Mouse (Mus musculus) adipose tissue, adult 10 weeks (tissue): Measurements from ENCODE around the gene Atp6v1b1. TPM values are rescaled to one million over a fixed set of nuclear protein-coding genes. Genes with fewer than 3 reads are reported as not detected.

ENCODE experiments used
- polyA plus RNA-seq: library from polyadenylated mRNA; stranded (reverse); fragments of 350-450 nt; fragmentation: Illumina TruSeq; extraction: RNeasy Lipid Tissue Mini Kit (QIAGEN cat#74804); gene quantifications from one replicate; pipeline ENCODE4 v1.2.3, GENCODE M21; 2014; ENCODE audit warnings: low read depth, low replicate concordance

Atp6v1b1 gene
- polyA plus RNA-seq, result 9.2 TPM

DNA sequence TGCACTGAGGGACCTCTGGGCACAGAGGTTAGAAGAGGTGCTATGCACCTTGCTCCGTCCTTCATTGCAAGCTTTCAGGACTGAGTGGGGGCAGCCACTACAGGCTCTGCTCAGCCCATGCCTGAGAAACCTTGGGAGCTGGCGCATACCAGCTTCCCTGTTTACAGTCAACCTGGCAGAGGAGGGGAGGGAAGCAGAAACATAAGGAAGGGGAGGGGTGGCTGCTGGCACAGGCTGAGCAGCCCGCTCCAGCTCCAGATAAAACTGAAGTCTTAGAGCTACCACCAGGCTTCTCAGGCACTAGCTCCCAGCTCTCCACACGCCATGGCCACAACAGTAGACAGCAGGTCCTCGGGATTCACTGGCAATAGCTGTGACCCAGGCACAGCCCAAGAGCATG, at the start of gene Atp6v1b1:
TSS of gene Atp6v1b1 (plus strand) at position 230 of the 400 bp plus-strand sequence.

DNA sequence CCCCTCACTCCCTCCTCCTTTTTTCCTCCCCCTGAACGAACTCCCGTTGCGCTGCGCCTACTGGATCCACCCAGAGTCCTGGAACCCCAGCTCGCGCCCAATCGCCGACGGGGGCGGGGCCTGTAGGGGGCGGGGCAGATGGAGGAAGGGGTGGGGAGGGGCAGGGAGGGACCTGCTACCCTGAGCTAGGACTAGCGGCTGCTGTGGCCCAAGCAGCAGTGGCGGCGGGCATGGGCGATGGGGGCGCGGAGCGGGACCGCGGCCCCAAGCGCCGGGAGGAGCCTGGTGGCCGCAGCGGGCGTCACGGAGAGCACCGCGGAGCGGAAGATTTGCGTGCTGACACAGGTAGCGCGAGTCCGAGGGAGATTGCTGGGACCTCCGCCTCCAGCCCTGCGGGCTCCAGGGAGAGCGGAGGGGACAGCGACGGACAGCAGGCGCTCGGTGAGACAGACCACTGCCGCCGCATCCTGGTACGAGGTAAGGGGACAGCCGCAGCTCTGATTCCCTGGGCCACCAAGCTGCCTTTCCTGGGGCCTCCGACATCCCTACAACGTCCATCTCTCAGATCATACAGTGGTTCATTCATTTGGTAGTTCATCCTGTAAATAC, 31.6 kb upstream of the Atp6v1b1 start, which contains the start of gene Vax2:
TSS of gene Vax2 (plus strand) at position 198 of the 609 bp plus-strand sequence.

DNA sequence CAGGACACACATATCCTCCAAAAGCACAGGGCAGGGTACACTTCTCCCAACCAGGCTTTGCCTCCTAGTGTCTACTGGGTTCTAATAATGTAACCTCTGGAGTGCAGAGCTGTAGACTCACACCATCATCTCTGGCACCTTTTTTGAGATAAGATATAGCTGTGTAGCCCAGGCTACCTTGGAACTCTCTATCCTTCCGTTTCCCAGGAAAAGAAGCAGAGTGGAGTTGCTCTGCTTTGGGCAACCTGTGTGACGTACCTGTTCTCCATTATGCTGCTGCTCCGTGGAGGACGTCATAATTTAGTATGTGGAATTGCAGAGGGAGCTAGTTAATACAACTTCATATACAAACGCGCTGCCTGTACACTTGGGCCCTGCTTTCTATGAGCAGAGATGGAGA, 19.6 kb downstream of the Atp6v1b1 start, which contains the start of gene Ankrd53:
TSS of gene Ankrd53 (plus strand) at position 301 of the 400 bp plus-strand sequence.

DNA sequence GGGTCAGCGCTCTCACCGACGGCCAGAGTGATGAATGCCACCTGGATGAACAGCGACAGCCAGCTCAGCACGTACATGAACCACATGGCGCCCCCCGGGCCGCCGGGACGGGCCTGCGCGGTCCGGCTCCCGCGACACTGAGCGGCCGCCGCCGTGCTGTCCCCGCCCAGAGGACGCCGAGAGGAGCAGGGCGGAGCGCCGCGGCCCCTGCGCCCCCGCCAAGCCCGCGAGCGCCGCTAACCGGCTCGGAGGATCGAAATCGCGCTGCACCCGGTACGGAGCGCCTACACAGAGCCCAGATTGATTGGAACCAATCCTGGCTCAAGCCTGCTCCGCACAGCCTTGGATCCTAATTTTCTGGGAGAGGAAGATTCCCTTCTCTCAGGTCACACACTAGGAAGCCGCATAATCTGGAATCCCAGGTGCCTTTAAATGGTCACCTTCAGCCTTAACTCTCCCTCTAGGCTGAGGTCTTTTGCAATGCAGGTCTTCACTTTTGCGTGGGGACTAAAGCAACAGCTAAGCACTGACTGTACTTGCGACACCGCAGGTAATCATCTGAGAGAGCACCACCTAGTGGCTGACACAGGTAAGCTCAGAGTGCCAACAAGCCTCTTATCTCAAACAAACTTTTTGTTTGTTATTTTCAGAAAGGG, 33.0 kb downstream of the Atp6v1b1 start, which contains the start of gene Tex261:
TSS of gene Tex261 (minus strand) at position 176 of the 656 bp plus-strand sequence.

DNA sequence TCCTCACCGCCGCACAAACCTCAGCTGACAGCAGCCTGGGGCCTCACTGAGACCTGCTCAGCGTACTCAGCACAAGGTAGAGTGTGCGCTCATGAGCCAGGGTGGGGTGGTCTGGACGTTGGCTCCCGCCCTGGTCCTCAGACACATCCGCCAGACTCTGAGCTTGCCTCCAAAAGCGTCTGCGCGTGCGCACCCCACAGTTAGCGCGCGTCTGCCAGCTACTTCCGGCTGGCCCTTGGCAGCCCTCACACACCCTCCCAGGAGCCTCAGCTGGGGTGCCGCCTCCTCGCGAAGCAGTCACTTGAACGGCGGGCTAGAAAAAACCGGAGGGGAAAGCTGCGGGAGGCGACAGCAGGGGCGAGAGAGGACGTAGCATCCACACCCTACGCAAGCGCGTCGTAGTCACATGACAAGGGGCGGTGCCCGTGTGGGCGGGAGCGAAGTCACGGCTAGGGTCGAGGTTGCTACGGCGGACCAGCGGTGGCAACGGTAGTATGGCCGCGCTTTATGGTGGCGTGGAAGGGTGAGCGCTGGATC, 52.0 kb downstream of the Atp6v1b1 start, which contains the start of gene Nagk:
TSS of gene Nagk (plus strand) at position 223 of the 537 bp plus-strand sequence.

Other genes with a start within 250 kb of the Atp6v1b1 start
- 54.3 TPM for gene Dguok, start 236.0 kb upstream of the Atp6v1b1 start, polyA plus RNA-seq
- 787 TPM for gene Actg2, start 206.7 kb upstream of the Atp6v1b1 start, polyA plus RNA-seq
- gene Stambp, start 170.3 kb upstream of the Atp6v1b1 start, polyA plus RNA-seq, result 24.4 TPM
- not detected for gene Clec4f, start 86.8 kb upstream of the Atp6v1b1 start, polyA plus RNA-seq
- gene Cd207, start 65.1 kb upstream of the Atp6v1b1 start, polyA plus RNA-seq, result not detected
- gene Vax2, start 31.7 kb upstream of the Atp6v1b1 start, polyA plus RNA-seq, result not detected
- gene Ankrd53, start 19.7 kb downstream of the Atp6v1b1 start, polyA plus RNA-seq, result 0.46 TPM
- 71.7 TPM for gene Tex261, start 32.8 kb downstream of the Atp6v1b1 start, polyA plus RNA-seq
- 55.5 TPM for gene Nagk, start 52.0 kb downstream of the Atp6v1b1 start, polyA plus RNA-seq
- 30.4 TPM for gene Paip2b, start 88.8 kb downstream of the Atp6v1b1 start, polyA plus RNA-seq
- gene Zfp638, start 124.1 kb downstream of the Atp6v1b1 start, polyA plus RNA-seq, result 49.2 TPM